Mouse (Mus musculus): Measurements from ENCODE around the gene Lingo3. TPM values are rescaled to one million over a fixed set of nuclear protein-coding genes. Genes with fewer than 3 reads are reported as not detected.
A peak's percentile ranks its signal among the peaks of the same experiment; 100 is the strongest.
"Not testable (repeated sequence)": the region's sequence is repeated elsewhere in the genome, so short reads cannot be mapped to it uniquely, and the experiment has no call there.

Gene Lingo3
- polyA plus RNA-seq, 1 experiment, result not detected

- no peak for TF ChIP-seq POLR2A (IDR thresholded peaks at IDR 0.05; ENCODE audit: insufficient read depth, low read depth, low read length)
- TF ChIP-seq CTCF (IDR thresholded peaks at IDR 0.05; ENCODE audit: insufficient read depth, low read depth, low read length), result no peak
- Histone ChIP-seq H3K27ac (ENCODE audit: insufficient read depth, low read depth, low read length) (no peak overlapping the region), H3K4me1 (ENCODE audit: control insufficient read depth, insufficient read depth, low read length) (peaks cover 16% of the 10 kb centered on the region), H3K4me3 (ENCODE audit: insufficient read depth, low read depth, low read length) (no peak overlapping the region)
- 80% methylated on average over 2 of the region's 2 CpGs for WGBS
Measured at GRCm38 (mm10) chr10:80838346-80838912, 5.4 kb downstream of the Lingo3 start.

GRCm38 (mm10) chr10:80837827-80838226 lies 6.0 kb downstream of the Lingo3 start:
- 54% methylated on average over 2 of the region's 2 CpGs for WGBS
- H3K4me3 ChIP-seq (ENCODE audit: insufficient read depth, low read depth, low read length), result no peak overlapping the region
- TF ChIP-seq CTCF (IDR thresholded peaks at IDR 0.05; ENCODE audit: insufficient read depth, low read depth, low read length), result no peak
- no peak for TF ChIP-seq POLR2A (IDR thresholded peaks at IDR 0.05; ENCODE audit: insufficient read depth, low read depth, low read length)
- no peak overlapping the region for H3K27ac ChIP-seq (ENCODE audit: insufficient read depth, low read depth, low read length)
- H3K4me1 ChIP-seq (ENCODE audit: control insufficient read depth, insufficient read depth, low read length), result peaks cover 12% of the 10 kb centered on the region; the same call in 1 of the 2 replicates

- TF ChIP-seq CTCF (IDR thresholded peaks at IDR 0.05; ENCODE audit: insufficient read depth, low read depth, low read length) (no peak), POLR2A (IDR thresholded peaks at IDR 0.05; ENCODE audit: insufficient read depth, low read depth, low read length) (no peak)
- Histone ChIP-seq H3K4me3 (ENCODE audit: insufficient read depth, low read depth, low read length) (no peak overlapping the region), H3K4me1 (ENCODE audit: control insufficient read depth, insufficient read depth, low read length) (peaks cover 12% of the 10 kb centered on the region; the same call in 1 of the 2 replicates), H3K27ac (ENCODE audit: insufficient read depth, low read depth, low read length) (0 out of 2 replicates have a peak overlapping the region, but pooled peaks have one; percentile 20)
- 53% methylated on average over 7 of the region's 7 CpGs for WGBS
Measured at GRCm38 (mm10) chr10:80836949-80837379, 6.9 kb downstream of the Lingo3 start.

- no peak overlapping the region for H3K27ac ChIP-seq (ENCODE audit: insufficient read depth, low read depth, low read length)
- no peak for TF ChIP-seq POLR2A (IDR thresholded peaks at IDR 0.05; ENCODE audit: insufficient read depth, low read depth, low read length)
- no peak for TF ChIP-seq CTCF (IDR thresholded peaks at IDR 0.05; ENCODE audit: insufficient read depth, low read depth, low read length)
- WGBS, result 78% methylated on average over 30 of the region's 30 CpGs
- H3K4me3 ChIP-seq (ENCODE audit: insufficient read depth, low read depth, low read length), result no peak overlapping the region
- peaks cover 12% of the 10 kb centered on the region; the same call in 1 of the 2 replicates for H3K4me1 ChIP-seq (ENCODE audit: control insufficient read depth, insufficient read depth, low read length)
Measured at GRCm38 (mm10) chr10:80835617-80836016, 8.2 kb downstream of the Lingo3 start.

- 68% methylated on average over 7 of the region's 7 CpGs for WGBS
- peaks cover 16% of the 10 kb centered on the region for H3K4me1 ChIP-seq (ENCODE audit: control insufficient read depth, insufficient read depth, low read length)
- H3K4me3 ChIP-seq (ENCODE audit: insufficient read depth, low read depth, low read length), result no peak overlapping the region
- TF ChIP-seq CTCF (IDR thresholded peaks at IDR 0.05; ENCODE audit: insufficient read depth, low read depth, low read length) (no peak), POLR2A (IDR thresholded peaks at IDR 0.05; ENCODE audit: insufficient read depth, low read depth, low read length) (no peak)
- no peak overlapping the region for H3K27ac ChIP-seq (ENCODE audit: insufficient read depth, low read depth, low read length)
Measured at GRCm38 (mm10) chr10:80832818-80833217, 11.0 kb downstream of the Lingo3 start.

GRCm38 (mm10) chr10:80831136-80831535 lies 12.7 kb downstream of the Lingo3 start:
- 31% methylated on average over 9 of the region's 9 CpGs for WGBS

GRCm38 (mm10) chr10:80829359-80830278 lies 14.2 kb downstream of the Lingo3 start:
- no peak overlapping the region for H3K4me3 ChIP-seq (ENCODE audit: insufficient read depth, low read depth, low read length)
- no peak for TF ChIP-seq CTCF (IDR thresholded peaks at IDR 0.05; ENCODE audit: insufficient read depth, low read depth, low read length)
- TF ChIP-seq POLR2A (IDR thresholded peaks at IDR 0.05; ENCODE audit: insufficient read depth, low read depth, low read length), result no peak
- peaks cover 10% of the 10 kb centered on the region for H3K4me1 ChIP-seq (ENCODE audit: control insufficient read depth, insufficient read depth, low read length)
- WGBS, result 52% methylated on average over 1 of the region's 1 CpGs
- H3K27ac ChIP-seq (ENCODE audit: insufficient read depth, low read depth, low read length), result no peak overlapping the region

More at GRCm38 (mm10) chr10:80831136-80831535, 12.7 kb downstream of the Lingo3 start:
- TF ChIP-seq POLR2A (IDR thresholded peaks at IDR 0.05; ENCODE audit: insufficient read depth, low read depth, low read length) (no peak), CTCF (IDR thresholded peaks at IDR 0.05; ENCODE audit: insufficient read depth, low read depth, low read length) (no peak)
- no peak overlapping the region for H3K4me3 ChIP-seq (ENCODE audit: insufficient read depth, low read depth, low read length)
- no peak overlapping the region for H3K27ac ChIP-seq (ENCODE audit: insufficient read depth, low read depth, low read length)
- H3K4me1 ChIP-seq (ENCODE audit: control insufficient read depth, insufficient read depth, low read length), result peaks cover 10% of the 10 kb centered on the region

GRCm38 (mm10) chr10:80828587-80828986 lies 15.3 kb downstream of the Lingo3 start:
- H3K4me1 ChIP-seq (ENCODE audit: control insufficient read depth, insufficient read depth, low read length); H3K27ac ChIP-seq (ENCODE audit: insufficient read depth, low read depth, low read length): not testable (repeated sequence)
- H3K4me3 ChIP-seq (ENCODE audit: insufficient read depth, low read depth, low read length), result peak overlapping the region; percentile 77
- WGBS, result 64% methylated on average over 9 of the region's 9 CpGs

GRCm38 (mm10) chr10:80827870-80828420 lies 15.9 kb downstream of the Lingo3 start:
- Histone ChIP-seq H3K27ac (ENCODE audit: insufficient read depth, low read depth, low read length) (no peak overlapping the region), H3K4me1 (ENCODE audit: control insufficient read depth, insufficient read depth, low read length) (peaks cover 10% of the 10 kb centered on the region), H3K4me3 (ENCODE audit: insufficient read depth, low read depth, low read length) (peak overlapping the region; percentile 77)
- WGBS, result 48% methylated on average over 10 of the region's 10 CpGs
- TF ChIP-seq POLR2A (IDR thresholded peaks at IDR 0.05; ENCODE audit: insufficient read depth, low read depth, low read length) (no peak), CTCF (IDR thresholded peaks at IDR 0.05; ENCODE audit: insufficient read depth, low read depth, low read length) (no peak)

All from olfactory bulb, adult 2 months (tissue).